8 mouse cellular contexts compared by ENCODE assay signal in the genomic region with DNA sequence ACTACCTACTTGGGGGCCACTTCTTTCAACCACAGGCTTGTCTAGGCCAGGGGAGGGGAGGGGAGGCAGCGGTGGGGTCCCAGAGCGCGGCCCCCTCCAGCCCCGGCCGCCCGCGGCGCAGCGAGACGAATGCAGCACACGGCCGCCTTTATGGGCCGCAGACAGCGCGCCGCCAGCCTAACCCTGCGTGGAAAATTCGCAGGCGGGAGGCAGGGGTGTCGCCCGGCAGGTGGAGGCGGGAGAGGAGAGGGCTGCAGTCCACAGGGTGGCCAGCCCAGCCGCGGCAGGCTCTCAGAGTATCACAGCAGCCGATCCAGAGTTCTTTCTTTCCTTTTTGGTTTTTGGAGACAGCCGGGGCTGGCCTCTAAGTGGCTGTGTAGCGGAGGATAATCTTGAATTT. TPM values are rescaled to one million over a fixed set of nuclear protein-coding genes. Genes with fewer than 3 reads are reported as not detected.
DNase-seq lines count a peak whose midpoint lies in the region; ATAC-seq and TF ChIP-seq lines count a peak whose summit lies in the region.

No protein-coding gene starts in this region.

- TF ChIP-seq CTCF in left cerebral cortex, adult 2 months (IDR thresholded peaks at IDR 0.05): no peak

- peak overlapping the region; percentile 47 for H3K4me2 ChIP-seq in forebrain, embryonic 13.5 days
- peak overlapping the region; percentile 47 for H3K4me2 ChIP-seq in limb, embryonic 12.5 days
- peak overlapping the region; percentile 38; the same call in 1 of the 2 replicates for H3K4me2 ChIP-seq in neural tube, embryonic 14.5 days (ENCODE audit: low read depth, low read length)

- peaks cover 11% of the 10 kb centered on the region; the same call in 1 of the 2 replicates for H3K27me3 ChIP-seq in forebrain, embryonic 13.5 days
- H3K27me3 ChIP-seq in limb, embryonic 12.5 days: no peaks in the 10 kb centered on the region
- no peaks in the 10 kb centered on the region; the same call in 1 of the 2 replicates for H3K27me3 ChIP-seq in neural tube, embryonic 14.5 days (ENCODE audit: control insufficient read depth, insufficient read depth, low read length)

- intact Hi-C loops in left cerebral cortex, adult 2 months (cut with DNase I): no loop called here

- H3K4me3 ChIP-seq in left cerebral cortex, adult 2 months: peak overlapping the region; percentile 27; the same call in 1 of the 2 replicates
- H3K4me3 ChIP-seq in forebrain, embryonic 13.5 days: no peak overlapping the region
- H3K4me3 ChIP-seq in limb, embryonic 12.5 days (replicated peaks): peak overlapping the region; percentile 8
- peak overlapping the region; percentile 9; the same call in 1 of the 2 replicates for H3K4me3 ChIP-seq in neural tube, embryonic 14.5 days (ENCODE audit: low read depth, low read length)

- peaks cover 7% of the 10 kb centered on the region; the same call in 1 of the 2 replicates for H3K9me3 ChIP-seq in forebrain, embryonic 13.5 days (replicated peaks)
- H3K9me3 ChIP-seq in limb, embryonic 12.5 days: peaks cover 7% of the 10 kb centered on the region
- H3K9me3 ChIP-seq in neural tube, embryonic 14.5 days (ENCODE audit: control insufficient read depth, low read length): no peaks in the 10 kb centered on the region

- H3K9ac ChIP-seq in forebrain, embryonic 13.5 days: peak overlapping the region; percentile 51; the same call in 1 of the 2 replicates
- peak overlapping the region; percentile 38 for H3K9ac ChIP-seq in limb, embryonic 12.5 days (replicated peaks)
- H3K9ac ChIP-seq in neural tube, embryonic 14.5 days (replicated peaks; ENCODE audit: low read depth, low read length): no peak overlapping the region

- WGBS in forebrain, embryonic 13.5 days: 7% methylated on average over 27 of the region's 27 CpGs
- WGBS in limb, embryonic 12.5 days: 9% methylated on average over 27 of the region's 27 CpGs
- 13% methylated on average over 23 of the region's 27 CpGs for WGBS in neural tube, embryonic 14.5 days

- no peak for ATAC-seq in forebrain, embryonic 13.5 days
- no peak for ATAC-seq in limb, embryonic 12.5 days (ENCODE audit: insufficient number of reproducible peaks, insufficient read depth, low FRiP score, low TSS enrichment, low read depth)
- peak; percentile 50; the same call in 1 of the 2 replicates for ATAC-seq in neural tube, embryonic 14.5 days (ENCODE audit: low read depth)
- no peak for ATAC-seq in monocyte, adult 5-6 weeks (replicated peaks; ENCODE audit: insufficient number of reproducible peaks, low FRiP score, low TSS enrichment, poor library complexity, severe bottlenecking)
- no peak for ATAC-seq in inflammation-experienced regulatory T-cells, adult 6 months

- H3K27ac ChIP-seq in left cerebral cortex, adult 2 months: no peak overlapping the region
- H3K27ac ChIP-seq in forebrain, embryonic 13.5 days: no peak overlapping the region
- H3K27ac ChIP-seq in limb, embryonic 12.5 days: peak overlapping the region; percentile 89
- no peak overlapping the region for H3K27ac ChIP-seq in neural tube, embryonic 14.5 days (ENCODE audit: low read depth, low read length)

- no peaks in the 10 kb centered on the region for H3K36me3 ChIP-seq in forebrain, embryonic 13.5 days (ENCODE audit: poor library complexity, severe bottlenecking)
- H3K36me3 ChIP-seq in limb, embryonic 12.5 days: no peaks in the 10 kb centered on the region
- H3K36me3 ChIP-seq in neural tube, embryonic 14.5 days (ENCODE audit: control insufficient read depth, insufficient read depth, low read length): no peaks in the 10 kb centered on the region

- DNase-seq in left cerebral cortex, adult 2 months (ENCODE audit: extremely low spot score in 1 of 2, low spot score in 2 of 2): no peak
- no peak for DNase-seq in left cerebral cortex, adult 11 months (ENCODE audit: low spot score)
- no peak for DNase-seq in urinary bladder, adult 2 months (ENCODE audit: low spot score)

- peaks cover 28% of the 10 kb centered on the region for H3K4me1 ChIP-seq in forebrain, embryonic 13.5 days
- H3K4me1 ChIP-seq in limb, embryonic 12.5 days (replicated peaks): peaks cover 65% of the 10 kb centered on the region
- H3K4me1 ChIP-seq in neural tube, embryonic 14.5 days (ENCODE audit: control insufficient read depth, insufficient read depth, low read length): peaks cover 8% of the 10 kb centered on the region; the same call in 1 of the 2 replicates

RNA-seq across cellular contexts. Expression of gene Snai1, which starts 21.4 kb away (rescaled TPM):
- under 1 TPM; 0.56 to 0.70 TPM for total RNA-seq in left cerebral cortex, adult 2 months (2021)
- polyA plus RNA-seq in forebrain, embryonic 13.5 days (2015; fragmentation: Nextera tagmentation; extraction: Ambion mirVana): 1.9 and 2.7 TPM in 2 replicates
- 69.0 and 82.0 TPM in 2 replicates for polyA plus RNA-seq in limb, embryonic 12.5 days (2016; fragmentation: Nextera tagmentation; extraction: Ambion mirVana)
- polyA plus RNA-seq in neural tube, embryonic 14.5 days (2014; fragmentation: Nextera tagmentation; extraction: Ambion mirVana): 0.66 and 6.5 TPM in 2 replicates
- not detected in 3 replicates for total RNA-seq in monocyte, adult 5-6 weeks (2017)
- 21.3 and 31.0 TPM in 2 replicates for polyA plus RNA-seq in urinary bladder, adult 2 months (2012; rRNA removed)
- not detected for polyA plus RNA-seq in inflammation-experienced regulatory T-cells, adult 6 months (2017; shearing (Covaris generic))
